Mouse (Mus musculus) C3H10T1/2 (cell line): Measurements from ENCODE around the gene Nms. TPM values are rescaled to one million over a fixed set of nuclear protein-coding genes. Genes with fewer than 3 reads are reported as not detected.

ENCODE experiments used
- polyA plus RNA-seq, 2 experiments: library from polyadenylated mRNA; unstranded; fragments of >200 nt; fragmentation: generic; extraction: Trizol; gene quantifications; one replicate each; pipeline ENCODE4 v1.2.1; 2012; ENCODE audit warnings: missing spikeins in 2 of 2

Gene Nms
- polyA plus RNA-seq: not detected

DNA sequence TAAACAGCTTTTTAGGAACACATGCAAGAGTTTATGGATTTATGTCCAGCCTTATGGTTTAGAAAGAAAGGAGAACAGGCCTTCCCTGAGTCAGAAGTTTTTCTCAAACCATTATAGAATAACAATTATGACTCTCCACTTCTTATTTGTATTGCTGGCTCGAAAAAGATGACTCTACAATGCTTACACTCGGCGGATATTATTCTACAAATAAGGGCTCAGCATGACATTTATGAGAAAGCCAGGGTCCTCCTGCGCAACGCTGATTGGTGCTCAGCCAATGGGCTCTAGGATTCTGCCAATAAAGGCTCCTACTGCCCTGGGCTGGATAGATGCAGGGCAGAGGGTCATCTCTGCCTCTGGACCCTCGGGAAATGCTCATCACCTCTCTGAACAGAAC, at the start of gene Nms:
Gene Nms, plus strand, starts transcription at position 301 of the 400 bp plus-strand sequence.

DNA sequence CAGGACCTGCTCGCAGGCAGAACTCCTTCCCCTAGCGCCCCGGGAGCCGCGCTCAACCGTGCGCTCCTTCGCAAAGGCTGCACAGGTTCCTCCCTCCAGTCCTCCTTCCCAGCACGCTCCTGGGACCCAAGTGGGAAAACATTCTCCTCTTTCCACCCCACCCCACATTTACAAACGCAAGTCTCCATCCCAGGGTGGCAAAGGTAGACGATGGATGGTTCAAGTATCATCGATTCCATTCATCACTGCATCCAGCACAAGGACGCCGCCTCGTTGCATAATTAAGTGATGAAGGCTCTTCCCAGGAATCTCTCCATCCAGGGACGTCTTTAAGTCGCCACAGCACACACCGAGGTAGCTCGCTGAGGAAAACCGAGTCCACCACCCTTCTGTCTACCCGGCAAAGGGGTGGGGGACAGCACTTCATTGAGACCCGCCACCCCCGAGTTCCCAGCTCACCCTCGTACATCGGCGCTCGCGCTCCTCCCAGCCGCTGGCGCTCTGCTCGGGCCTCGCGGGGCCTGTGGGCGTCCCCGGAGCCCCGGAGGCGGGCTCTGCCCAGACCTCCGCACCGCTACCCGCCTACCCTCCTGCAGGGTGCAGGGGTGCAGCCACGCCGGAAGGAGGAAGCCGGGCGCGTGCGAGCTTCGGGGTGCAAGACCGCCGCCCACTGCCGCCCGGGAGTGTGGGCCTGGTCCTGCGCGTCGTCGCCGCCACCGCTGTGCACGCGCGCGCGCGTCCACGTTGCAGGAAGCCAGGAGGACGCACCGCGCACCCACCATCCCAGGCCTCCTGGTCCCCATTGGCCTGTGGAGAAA, 41.3 kb upstream of the Nms start, which contains the start of gene Chst10:
Gene Chst10, minus strand, starts transcription at position 731 of the 818 bp plus-strand sequence.

DNA sequence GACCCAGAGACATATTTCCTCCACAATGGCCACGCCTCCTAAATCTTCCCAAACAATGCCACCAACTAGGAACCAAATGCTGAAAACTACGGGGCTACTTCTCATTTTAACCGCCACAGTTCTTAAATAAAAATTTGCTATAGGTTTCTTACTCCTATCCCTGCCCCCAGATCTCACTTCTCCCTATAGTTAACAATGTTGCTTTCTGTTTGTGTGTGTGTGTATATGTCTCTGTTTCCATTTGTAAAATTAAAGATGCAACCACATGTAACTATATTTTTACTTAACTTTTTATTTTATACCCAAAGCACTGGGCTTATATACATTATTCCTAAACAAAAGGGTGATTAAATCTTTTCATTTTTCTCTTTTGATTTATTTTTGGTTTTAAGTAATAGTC, 46.4 kb downstream of the Nms start, which contains the start of gene Pdcl3:
Gene Pdcl3, plus strand, starts transcription at position 301 of the 400 bp plus-strand sequence.

Other genes with a start within 250 kb of the Nms start
- not detected for gene Lonrf2, start 102.4 kb upstream of the Nms start, polyA plus RNA-seq
- gene Chst10, start 41.0 kb upstream of the Nms start, polyA plus RNA-seq: 1 to 10 TPM; 2.5 to 9.0 TPM
- 10 to 100 TPM; 13.7 to 51.5 TPM for gene Pdcl3, start 46.5 kb downstream of the Nms start, polyA plus RNA-seq